21 mouse cellular contexts compared by ENCODE assay signal in the genomic region with DNA sequence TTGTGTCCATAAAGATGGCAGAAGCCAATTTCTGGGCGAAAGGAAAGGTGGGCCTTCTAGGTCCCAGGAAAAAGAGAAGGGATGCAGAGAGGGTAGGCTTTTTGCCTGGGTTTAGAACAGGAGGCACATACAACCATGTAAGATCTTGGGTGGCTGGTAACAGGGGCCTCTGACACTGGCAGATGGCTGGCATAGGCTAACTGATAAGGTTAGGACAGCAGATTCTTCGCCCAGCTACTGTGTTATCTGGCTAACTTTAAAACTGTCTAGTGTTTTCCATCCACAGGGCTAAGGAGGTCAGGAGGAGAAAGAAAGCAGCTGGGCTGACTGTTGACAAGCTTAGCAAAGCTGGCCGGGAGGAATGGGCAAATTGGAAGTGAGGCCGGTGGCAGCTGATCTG. TPM values are rescaled to one million over a fixed set of nuclear protein-coding genes. Genes with fewer than 3 reads are reported as not detected.
DNase-seq lines count a peak whose midpoint lies in the region; ATAC-seq and TF ChIP-seq lines count a peak whose summit lies in the region.
"Had no signal": no experiment of that assay in that cellular context is flagged by ENCODE, and none has a peak within 500 bp of the region (broad histone marks: within the 10 kb centered on the region; RNA-seq: fewer than 3 reads in every experiment).

No protein-coding gene starts in this region.

- peak; percentile 75; the same call in 1 of the 2 replicates for ATAC-seq in stomach, embryonic 14.5 days (ENCODE audit: insufficient number of reproducible peaks, insufficient read depth, low FRiP score, low read depth)
- no peak for ATAC-seq in stomach, postnatal 0 days (ENCODE audit: low FRiP score, low TSS enrichment)
- peak; percentile 99 for ATAC-seq in liver, embryonic 14.5 days (ENCODE audit: insufficient read depth)
- ATAC-seq: forebrain, embryonic 14.5 days had no signal

- no peak overlapping the region for H3K27ac ChIP-seq in stomach, embryonic 14.5 days (ENCODE audit: low read length)
- H3K27ac ChIP-seq in stomach, postnatal 0 days (replicated peaks), result no peak overlapping the region
- H3K27ac ChIP-seq in liver, embryonic 14.5 days, result peak overlapping the region; percentile 78
- H3K27ac ChIP-seq: embryonic facial prominence, embryonic 15.5 days; hindbrain, embryonic 15.5 days; neural tube, embryonic 12.5 days had no signal

- H3K27me3 ChIP-seq in stomach, embryonic 14.5 days (ENCODE audit: control insufficient read depth, insufficient read depth, low read length), result no peaks in the 10 kb centered on the region
- no peaks in the 10 kb centered on the region for H3K27me3 ChIP-seq in stomach, postnatal 0 days (ENCODE audit: control insufficient read depth, insufficient read depth, low read length)
- no peaks in the 10 kb centered on the region for H3K27me3 ChIP-seq in liver, embryonic 14.5 days (ENCODE audit: control insufficient read depth, insufficient read depth, low read length)
- H3K27me3 ChIP-seq: embryonic facial prominence, embryonic 15.5 days; hindbrain, embryonic 15.5 days; neural tube, embryonic 12.5 days had no signal

- no peak overlapping the region for H3K4me3 ChIP-seq in stomach, embryonic 14.5 days (ENCODE audit: low read depth, low read length)
- no peak overlapping the region for H3K4me3 ChIP-seq in stomach, postnatal 0 days (ENCODE audit: low read depth, low read length)
- peak overlapping the region in 1 of 2 experiments; percentile 17; a peak in 2 of 4 replicates for H3K4me3 ChIP-seq in liver, embryonic 14.5 days (ENCODE audit: insufficient read depth in 1 of 2, low read depth in 2 of 2, low read length in 2 of 2)
- H3K4me3 ChIP-seq: embryonic facial prominence, embryonic 15.5 days; hindbrain, embryonic 15.5 days; neural tube, embryonic 12.5 days had no signal

- peak; percentile 25 to 26 for DNase-seq in heart, adult 18-20 months
- DNase-seq in heart, postnatal 14 days, result no peak
- DNase-seq in stomach, postnatal 0 days (ENCODE audit: low spot score), result no peak
- peak; percentile 71 to 75 (median 74) for DNase-seq in liver, embryonic 14.5 days (ENCODE audit: low read depth in 3 of 3, low spot score in 3 of 3)
- no peak for DNase-seq in cerebellum, adult 9-11 months
- no peak for DNase-seq in left cerebral cortex, postnatal 36 days (ENCODE audit: low spot score in 2 of 2)
- DNase-seq in B cell, adult 2 months, result no peak
- DNase-seq: adrenal gland, adult 2 months; cerebellum, adult 2 months; gastrocnemius, postnatal 25 days; kidney, adult 18-20 months; kidney, postnatal 36 days; lung, postnatal 14 days; right cerebral cortex, postnatal 25 days; thymus, adult 18-20 months had no signal

- no peak for TF ChIP-seq EP300 in stomach, postnatal 0 days (optimal IDR thresholded peaks at IDR 0.05)
- TF ChIP-seq EP300 in liver, embryonic 14.5 days (IDR thresholded peaks at IDR 0.05; ENCODE audit: low read depth), result peak; percentile 94

- WGBS in stomach, embryonic 14.5 days, result 90% methylated on average over 4 of the region's 4 CpGs
- 90% methylated on average over 4 of the region's 4 CpGs for WGBS in stomach, postnatal 0 days
- WGBS in liver, embryonic 14.5 days (ENCODE audit: insufficient replicate concordance), result 41% methylated on average over 4 of the region's 4 CpGs

- H3K4me1 ChIP-seq in stomach, embryonic 14.5 days (ENCODE audit: control insufficient read depth, insufficient read depth, low read length), result no peaks in the 10 kb centered on the region
- H3K4me1 ChIP-seq in stomach, postnatal 0 days (replicated peaks; ENCODE audit: control insufficient read depth, insufficient read depth), result no peaks in the 10 kb centered on the region
- peaks cover 21 to 22% of the 10 kb centered on the region in 2 experiments for H3K4me1 ChIP-seq in liver, embryonic 14.5 days (replicated peaks; ENCODE audit: control insufficient read depth in 2 of 2, insufficient read depth in 2 of 2, low read length in 1 of 2)
- H3K4me1 ChIP-seq: embryonic facial prominence, embryonic 15.5 days; hindbrain, embryonic 15.5 days; neural tube, embryonic 12.5 days had no signal

- intact Hi-C loops in heart, postnatal 14 days (cut with DNase I), result no loop called here
- intact Hi-C loops in left cerebral cortex, postnatal 36 days (cut with DNase I), result no loop called here

- H3K9ac ChIP-seq in stomach, embryonic 14.5 days (replicated peaks; ENCODE audit: low read depth, low read length), result no peak overlapping the region
- H3K9ac ChIP-seq in stomach, postnatal 0 days (ENCODE audit: low read length), result no peak overlapping the region
- H3K9ac ChIP-seq in liver, embryonic 14.5 days (replicated peaks), result peak overlapping the region; percentile 28
- H3K9ac ChIP-seq: embryonic facial prominence, embryonic 15.5 days; hindbrain, embryonic 15.5 days; neural tube, embryonic 12.5 days had no signal

- no peak overlapping the region for H3K4me2 ChIP-seq in stomach, embryonic 14.5 days (replicated peaks; ENCODE audit: low read depth, low read length)
- H3K4me2 ChIP-seq in stomach, postnatal 0 days (replicated peaks; ENCODE audit: low read depth), result no peak overlapping the region
- peak overlapping the region; percentile 71 for H3K4me2 ChIP-seq in liver, embryonic 14.5 days (ENCODE audit: low read depth)
- H3K4me2 ChIP-seq: embryonic facial prominence, embryonic 15.5 days; hindbrain, embryonic 15.5 days; midbrain, embryonic 11.5 days; neural tube, embryonic 12.5 days had no signal

- H3K36me3 ChIP-seq in stomach, embryonic 14.5 days (ENCODE audit: control insufficient read depth, insufficient read depth, low read length), result no peaks in the 10 kb centered on the region
- no peaks in the 10 kb centered on the region for H3K36me3 ChIP-seq in stomach, postnatal 0 days (ENCODE audit: control insufficient read depth, insufficient read depth, low read length)
- H3K36me3 ChIP-seq in liver, embryonic 14.5 days (replicated peaks; ENCODE audit: control insufficient read depth, insufficient read depth, low read depth), result peaks cover 3% of the 10 kb centered on the region
- H3K36me3 ChIP-seq: embryonic facial prominence, embryonic 15.5 days; hindbrain, embryonic 15.5 days; neural tube, embryonic 12.5 days had no signal

- no peaks in the 10 kb centered on the region for H3K9me3 ChIP-seq in stomach, embryonic 14.5 days (ENCODE audit: control insufficient read depth, low read depth, low read length)
- H3K9me3 ChIP-seq in stomach, postnatal 0 days (ENCODE audit: control insufficient read depth, low read length), result no peaks in the 10 kb centered on the region
- H3K9me3 ChIP-seq in liver, embryonic 14.5 days (ENCODE audit: control insufficient read depth, low read length), result peaks cover 3% of the 10 kb centered on the region; the same call in 1 of the 2 replicates
- H3K9me3 ChIP-seq: embryonic facial prominence, embryonic 15.5 days; hindbrain, embryonic 15.5 days; neural tube, embryonic 12.5 days had no signal

- TF ChIP-seq CTCF in stomach, postnatal 0 days (IDR thresholded peaks at IDR 0.05; ENCODE audit: low read depth), result no peak
- no peak for TF ChIP-seq CTCF in liver, embryonic 14.5 days (IDR thresholded peaks at IDR 0.05; ENCODE audit: low read depth)

RNA-seq across cellular contexts. Expression of a gene that starts 18.9 kb away (rescaled TPM):
- 10 to 100 TPM; 69.0 to 71.6 TPM for total RNA-seq in heart, adult 18-20 months (2021)
- 10 to 100 TPM; 64.2 to 68.4 TPM for total RNA-seq in heart, postnatal 14 days (2021)
- polyA plus RNA-seq in stomach, embryonic 14.5 days (2014; fragmentation: Nextera tagmentation; extraction: Ambion mirVana), result 133 and 134 TPM in 2 replicates
- polyA plus RNA-seq in stomach, postnatal 0 days (2015; fragmentation: Nextera tagmentation; extraction: Ambion mirVana), result 75.9 and 78.0 TPM in 2 replicates
- 24.6 and 35.6 TPM in 2 replicates for polyA plus RNA-seq in liver, embryonic 14.5 days (2012; rRNA removed)
- 89.9 and 97.5 TPM in 2 replicates for polyA plus RNA-seq in liver, embryonic 14.5 days (2014; fragmentation: Nextera tagmentation; extraction: Ambion mirVana)
- 100 to 1,000 TPM; 123 to 125 TPM for total RNA-seq in left cerebral cortex, postnatal 36 days (2021)

RNA-seq across cellular contexts. Expression of a gene that starts 19.1 kb away (rescaled TPM):
- total RNA-seq in heart, adult 18-20 months (2021), result 1 to 10 TPM; 5.8 to 6.8 TPM
- total RNA-seq in heart, postnatal 14 days (2021), result 10 to 100 TPM in 1 of 2 experiments, 1 to 10 TPM in 1; 9.7 to 10.9 TPM
- polyA plus RNA-seq in stomach, embryonic 14.5 days (2014; fragmentation: Nextera tagmentation; extraction: Ambion mirVana), result 109 and 110 TPM in 2 replicates
- 36.1 and 39.5 TPM in 2 replicates for polyA plus RNA-seq in stomach, postnatal 0 days (2015; fragmentation: Nextera tagmentation; extraction: Ambion mirVana)
- polyA plus RNA-seq in liver, embryonic 14.5 days (2012; rRNA removed), result 44.4 and 71.7 TPM in 2 replicates
- polyA plus RNA-seq in liver, embryonic 14.5 days (2014; fragmentation: Nextera tagmentation; extraction: Ambion mirVana), result 108 and 109 TPM in 2 replicates
- total RNA-seq in left cerebral cortex, postnatal 36 days (2021), result 10 to 100 TPM; 27.8 to 30.3 TPM

Comparison
In these comparisons a context has a peak if more than half of its experiments do, and no peak if none do; other contexts are left out.
1. DNase-seq: peak in heart, adult 18-20 months (2 of 2) and liver, embryonic 14.5 days (3 of 3); none in heart, postnatal 14 days (0 of 2), stomach, postnatal 0 days (single experiment), cerebellum, adult 9-11 months (single experiment), left cerebral cortex, postnatal 36 days (0 of 2) and B cell, adult 2 months (0 of 2).